ENCODE assay signal across 8 mouse cellular contexts in genomic region chr17:47593854-47594182, GRCm38 (mm10). TPM values are rescaled to one million over a fixed set of nuclear protein-coding genes. Genes with fewer than 3 reads are reported as not detected.
A peak's percentile ranks its signal among the peaks of the same experiment; 100 is the strongest.
DNase-seq lines count a peak whose midpoint lies in the region; ATAC-seq and TF ChIP-seq lines count a peak whose summit lies in the region.

No protein-coding gene starts in this region.

- peaks cover 12% of the 10 kb centered on the region for H3K36me3 ChIP-seq in embryonic facial prominence, embryonic 12.5 days
- H3K36me3 ChIP-seq in intestine, embryonic 14.5 days (ENCODE audit: control insufficient read depth, insufficient read depth, low read length) = peaks cover 23% of the 10 kb centered on the region
- H3K36me3 ChIP-seq in myocyte (ENCODE audit: control insufficient read depth, insufficient read depth) = peaks cover 5% of the 10 kb centered on the region

- peak overlapping the region; percentile 97 for H3ac ChIP-seq in myocyte (ENCODE audit: control insufficient read depth, insufficient read length)

- peak overlapping the region; percentile 80 for H3K4me2 ChIP-seq in embryonic facial prominence, embryonic 12.5 days (replicated peaks)
- H3K4me2 ChIP-seq in intestine, embryonic 14.5 days (ENCODE audit: low read length) = peak overlapping the region; percentile 97
- peak overlapping the region; percentile 81 for H3K4me2 ChIP-seq in myocyte (ENCODE audit: low read depth)

- ATAC-seq in embryonic facial prominence, embryonic 12.5 days (ENCODE audit: insufficient number of reproducible peaks, insufficient read depth, low FRiP score, low TSS enrichment) = no peak
- no peak for ATAC-seq in intestine, embryonic 14.5 days (replicated peaks; ENCODE audit: low FRiP score, low TSS enrichment, low read depth)

- H3K4me1 ChIP-seq in lung, adult 2 months (ENCODE audit: control insufficient read depth, insufficient read depth, low read length) = peaks cover 34% of the 10 kb centered on the region
- H3K4me1 ChIP-seq in embryonic facial prominence, embryonic 12.5 days = peaks cover 33% of the 10 kb centered on the region
- peaks cover 30% of the 10 kb centered on the region for H3K4me1 ChIP-seq in intestine, embryonic 14.5 days (replicated peaks; ENCODE audit: control insufficient read depth, insufficient read depth, low read length)

- peak overlapping the region; percentile 88 for H3K9ac ChIP-seq in embryonic facial prominence, embryonic 12.5 days
- peak overlapping the region; percentile 88 for H3K9ac ChIP-seq in intestine, embryonic 14.5 days (ENCODE audit: low read length)

- no peak for TF ChIP-seq CTCF in lung, adult 2 months (IDR thresholded peaks at IDR 0.05; ENCODE audit: insufficient read depth, low read length)

- peak overlapping the region; percentile 98 for H3K27ac ChIP-seq in embryonic facial prominence, embryonic 12.5 days
- peak overlapping the region; percentile 98 for H3K27ac ChIP-seq in intestine, embryonic 14.5 days (ENCODE audit: low read depth)

- 0% methylated on average over 13 of the region's 13 CpGs for WGBS in lung, adult 2 months
- 0% methylated on average over 13 of the region's 13 CpGs for WGBS in embryonic facial prominence, embryonic 12.5 days
- WGBS in intestine, embryonic 14.5 days = under 1% methylated on average over 13 of the region's 13 CpGs

- H3K4me3 ChIP-seq in lung, adult 2 months (replicated peaks; ENCODE audit: extremely low read depth, low read depth, low read length) = peak overlapping the region; percentile 63
- H3K4me3 ChIP-seq in embryonic facial prominence, embryonic 12.5 days = peak overlapping the region; percentile 93
- peak overlapping the region; percentile 73 for H3K4me3 ChIP-seq in intestine, embryonic 14.5 days (ENCODE audit: low read depth, low read length)
- peak overlapping the region; percentile 100 for H3K4me3 ChIP-seq in myocyte

- H3K9me3 ChIP-seq in embryonic facial prominence, embryonic 12.5 days = no peaks in the 10 kb centered on the region
- H3K9me3 ChIP-seq in intestine, embryonic 14.5 days (ENCODE audit: control insufficient read depth, low read length) = no peaks in the 10 kb centered on the region

- no peak for TF ChIP-seq POLR2A in lung, adult 2 months (IDR thresholded peaks at IDR 0.05; ENCODE audit: borderline replicate concordance, extremely low read depth, low read depth, low read length)
- no peak for TF ChIP-seq POLR2A in myocyte (IDR thresholded peaks at IDR 0.05; ENCODE audit: insufficient read length, low read depth)

- peak; percentile 56 for DNase-seq in lung, adult 2 months
- DNase-seq in lung, postnatal 10 days = no peak
- no peak for DNase-seq in intestine, embryonic 14.5 days (ENCODE audit: low spot score)
- DNase-seq in ovary, postnatal 36 days (ENCODE audit: low spot score) = no peak
- DNase-seq in right cerebral cortex, adult 2 months (ENCODE audit: low spot score in 2 of 2) = no peak
- no peak for DNase-seq in adrenal gland, postnatal 36 days

- H3K27me3 ChIP-seq in embryonic facial prominence, embryonic 12.5 days = no peaks in the 10 kb centered on the region
- no peaks in the 10 kb centered on the region for H3K27me3 ChIP-seq in intestine, embryonic 14.5 days (replicated peaks; ENCODE audit: control insufficient read depth, insufficient read depth, low read length)
- H3K27me3 ChIP-seq in myocyte (ENCODE audit: control insufficient read depth, insufficient read depth, insufficient read length) = no peaks in the 10 kb centered on the region

- peaks cover 23% of the 10 kb centered on the region for H3K79me2 ChIP-seq in myocyte (ENCODE audit: control insufficient read depth, insufficient read depth)

TF ChIP-seq in myocyte, 11 proteins besides CTCF, POLR2A, EP300 and RAD21:
- TF ChIP-seq MAX (IDR thresholded peaks at IDR 0.05; ENCODE audit: low read depth) = no peak
- no peak for TF ChIP-seq E2F4 (IDR thresholded peaks at IDR 0.05; ENCODE audit: insufficient read depth)
- no peak for TF ChIP-seq TCF12 (IDR thresholded peaks at IDR 0.05; ENCODE audit: insufficient read depth, poor library complexity, severe bottlenecking)
- no peak for TF ChIP-seq USF1 (IDR thresholded peaks at IDR 0.05; ENCODE audit: low read depth)
- TF ChIP-seq MYOD1 (IDR thresholded peaks at IDR 0.05; ENCODE audit: control insufficient read depth in 1 of 3, insufficient read length in 2 of 3, low read depth in 2 of 3) = no peak
- TF ChIP-seq MYOG (IDR thresholded peaks at IDR 0.05; ENCODE audit: control insufficient read depth in 1 of 3, insufficient read depth in 1 of 3, insufficient read length in 2 of 3, low read depth in 2 of 3) = no peak
- no peak for TF ChIP-seq TCF3 (IDR thresholded peaks at IDR 0.05; ENCODE audit: insufficient read length, low read depth)
- TF ChIP-seq POLR2AphosphoS2 (IDR thresholded peaks at IDR 0.05; ENCODE audit: insufficient read length, low read depth) = no peak
- TF ChIP-seq REST (IDR thresholded peaks at IDR 0.05; ENCODE audit: insufficient read depth, insufficient read length) = no peak
- no peak for TF ChIP-seq SRF (IDR thresholded peaks at IDR 0.05; ENCODE audit: control insufficient read depth, insufficient read length, low read depth)
- no peak for TF ChIP-seq CEBPB (IDR thresholded peaks at IDR 0.05; ENCODE audit: insufficient read depth, poor library complexity, severe bottlenecking)
TF ChIP-seq in myocyte: peak in this region for 0.

RNA-seq across cellular contexts. Expression of gene Bysl, which starts 17.5 kb away (rescaled TPM):
- 7.4 and 9.8 TPM in 2 replicates for polyA plus RNA-seq in lung, adult 2 months (2012; rRNA removed)
- 29.6 and 30.7 TPM in 2 replicates for polyA plus RNA-seq in embryonic facial prominence, embryonic 12.5 days (2016; fragmentation: Nextera tagmentation; extraction: Ambion mirVana)
- 25.7 and 27.4 TPM in 2 replicates for polyA plus RNA-seq in intestine, embryonic 14.5 days (2014; fragmentation: Nextera tagmentation; extraction: Ambion mirVana)
- polyA plus RNA-seq in myocyte (2012; fragmentation: generic; extraction: Trizol) = 41.0 TPM
- total RNA-seq in adrenal gland, postnatal 36 days (2021) = 10 to 100 TPM; 18.7 to 24.8 TPM

RNA-seq across cellular contexts. Expression of gene Med20, which starts 17.6 kb away (rescaled TPM):
- 20.0 and 27.3 TPM in 2 replicates for polyA plus RNA-seq in lung, adult 2 months (2012; rRNA removed)
- 46.9 and 47.2 TPM in 2 replicates for polyA plus RNA-seq in embryonic facial prominence, embryonic 12.5 days (2016; fragmentation: Nextera tagmentation; extraction: Ambion mirVana)
- 45.2 and 48.2 TPM in 2 replicates for polyA plus RNA-seq in intestine, embryonic 14.5 days (2014; fragmentation: Nextera tagmentation; extraction: Ambion mirVana)
- polyA plus RNA-seq in myocyte (2012; fragmentation: generic; extraction: Trizol) = 33.4 TPM
- total RNA-seq in adrenal gland, postnatal 36 days (2021) = 10 to 100 TPM; 39.5 to 40.0 TPM

RNA-seq across cellular contexts. Expression of gene Gm20517, which starts 17.6 kb away (rescaled TPM):
- 0.45 and 0.52 TPM in 2 replicates for polyA plus RNA-seq in lung, adult 2 months (2012; rRNA removed)
- 1.6 and 2.2 TPM in 2 replicates for polyA plus RNA-seq in embryonic facial prominence, embryonic 12.5 days (2016; fragmentation: Nextera tagmentation; extraction: Ambion mirVana)
- 1.6 and 1.8 TPM in 2 replicates for polyA plus RNA-seq in intestine, embryonic 14.5 days (2014; fragmentation: Nextera tagmentation; extraction: Ambion mirVana)
- 1.5 TPM for polyA plus RNA-seq in myocyte (2012; fragmentation: generic; extraction: Trizol)
- 1 to 10 TPM; 3.4 to 3.7 TPM for total RNA-seq in adrenal gland, postnatal 36 days (2021)

RNA-seq across cellular contexts. Expression of gene Usp49, which starts 36.7 kb away (rescaled TPM):
- 6.4 and 6.7 TPM in 2 replicates for polyA plus RNA-seq in lung, adult 2 months (2012; rRNA removed)
- polyA plus RNA-seq in embryonic facial prominence, embryonic 12.5 days (2016; fragmentation: Nextera tagmentation; extraction: Ambion mirVana) = 9.5 and 11.0 TPM in 2 replicates
- 5.3 and 6.5 TPM in 2 replicates for polyA plus RNA-seq in intestine, embryonic 14.5 days (2014; fragmentation: Nextera tagmentation; extraction: Ambion mirVana)
- polyA plus RNA-seq in myocyte (2012; fragmentation: generic; extraction: Trizol) = 2.5 TPM
- total RNA-seq in adrenal gland, postnatal 36 days (2021) = 1 to 10 TPM; 4.1 to 5.6 TPM
